8 mouse cellular contexts compared by ENCODE assay signal in the genomic region with DNA sequence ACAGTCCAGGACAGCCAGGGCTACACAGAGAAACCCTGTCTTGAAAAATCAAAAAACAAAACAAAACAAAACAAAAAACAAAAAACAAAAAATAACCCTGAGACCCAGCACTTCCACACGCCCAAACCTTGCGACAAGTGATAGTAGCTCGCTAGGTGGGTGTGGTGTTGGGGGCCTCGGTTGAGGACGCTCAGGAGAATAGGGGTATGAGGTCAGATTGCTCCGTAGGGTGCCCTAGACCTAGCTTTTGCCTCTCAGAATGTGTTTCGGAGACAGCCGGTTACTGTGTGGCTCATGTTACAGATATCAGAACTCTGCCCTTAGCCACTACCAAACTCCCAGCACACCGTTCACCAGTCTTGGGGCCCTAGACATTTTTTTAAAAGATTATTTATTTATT. TPM values are rescaled to one million over a fixed set of nuclear protein-coding genes. Genes with fewer than 3 reads are reported as not detected.
DNase-seq lines count a peak whose midpoint lies in the region; ATAC-seq and TF ChIP-seq lines count a peak whose summit lies in the region.

No protein-coding gene starts in this region.

- TF ChIP-seq CTCF in spleen, adult 2 months (IDR thresholded peaks at IDR 0.05; ENCODE audit: extremely low read depth, insufficient read depth, insufficient read length, insufficient replicate concordance) = no peak

- no peak overlapping the region; the same call in 1 of the 2 replicates for H3K9ac ChIP-seq in heart, embryonic 16.5 days (ENCODE audit: low read length)
- no peak overlapping the region for H3K9ac ChIP-seq in limb, embryonic 13.5 days

- intact Hi-C loops in gastrocnemius, postnatal 14 days (cut with DNase I; ENCODE audit: low total_unique reads) = no loop called here

- H3K9me3 ChIP-seq in heart, embryonic 16.5 days (replicated peaks; ENCODE audit: control insufficient read depth, low read length) = no peaks in the 10 kb centered on the region
- no peaks in the 10 kb centered on the region for H3K9me3 ChIP-seq in limb, embryonic 13.5 days

- H3K36me3 ChIP-seq in heart, embryonic 16.5 days (ENCODE audit: control insufficient read depth, insufficient read depth) = peaks cover 4% of the 10 kb centered on the region
- H3K36me3 ChIP-seq in spleen, adult 2 months (ENCODE audit: control insufficient read depth, insufficient read depth, low read length) = no peaks in the 10 kb centered on the region
- peaks cover 10% of the 10 kb centered on the region for H3K36me3 ChIP-seq in limb, embryonic 13.5 days

- H3K27me3 ChIP-seq in heart, embryonic 16.5 days (ENCODE audit: control insufficient read depth, insufficient read depth, low read length) = no peaks in the 10 kb centered on the region
- H3K27me3 ChIP-seq in spleen, adult 2 months (ENCODE audit: control insufficient read depth, insufficient read depth, low read length) = no peaks in the 10 kb centered on the region
- no peaks in the 10 kb centered on the region for H3K27me3 ChIP-seq in limb, embryonic 13.5 days

- no peak overlapping the region; the same call in 1 of the 2 replicates for H3K4me3 ChIP-seq in heart, embryonic 16.5 days (ENCODE audit: low read length)
- H3K4me3 ChIP-seq in spleen, adult 2 months (ENCODE audit: extremely low read depth, insufficient read depth, insufficient read length) = no peak overlapping the region; the same call in 1 of the 2 replicates
- peak overlapping the region; percentile 53; the same call in 1 of the 2 replicates for H3K4me3 ChIP-seq in limb, embryonic 13.5 days

- H3K4me2 ChIP-seq in heart, embryonic 16.5 days (ENCODE audit: low read depth, low read length) = peak overlapping the region; percentile 85; the same call in 1 of the 2 replicates
- peak overlapping the region; percentile 71 for H3K4me2 ChIP-seq in limb, embryonic 13.5 days (replicated peaks)

- H3K4me1 ChIP-seq in heart, embryonic 16.5 days (ENCODE audit: control insufficient read depth, insufficient read depth, low read length) = peaks cover 8% of the 10 kb centered on the region; the same call in 1 of the 2 replicates
- no peaks in the 10 kb centered on the region; the same call in 1 of the 2 replicates for H3K4me1 ChIP-seq in spleen, adult 2 months (ENCODE audit: control insufficient read depth, insufficient read depth, insufficient read length)
- H3K4me1 ChIP-seq in limb, embryonic 13.5 days = peaks cover 12% of the 10 kb centered on the region

- no peak overlapping the region for H3K27ac ChIP-seq in heart, embryonic 16.5 days (ENCODE audit: low read length)
- H3K27ac ChIP-seq in spleen, adult 2 months (ENCODE audit: insufficient read depth, low read length) = peak overlapping the region; percentile 8; the same call in 1 of the 2 replicates
- H3K27ac ChIP-seq in limb, embryonic 13.5 days = no peak overlapping the region

- 78% methylated on average over 9 of the region's 9 CpGs for WGBS in heart, embryonic 16.5 days
- 90% methylated on average over 9 of the region's 9 CpGs for WGBS in spleen, adult 2 months
- WGBS in limb, embryonic 13.5 days = 73% methylated on average over 9 of the region's 9 CpGs

- no peak for TF ChIP-seq POLR2A in spleen, adult 2 months (IDR thresholded peaks at IDR 0.05; ENCODE audit: low read depth, low read length)

- no peak for ATAC-seq in heart, embryonic 16.5 days (replicated peaks; ENCODE audit: extremely low read depth, insufficient read depth, low FRiP score)
- no peak for ATAC-seq in limb, embryonic 13.5 days (ENCODE audit: low FRiP score, low read depth)

- no peak for DNase-seq in heart, adult 11 months
- DNase-seq in spleen, adult 2 months (ENCODE audit: low read depth in 1 of 2, low spot score in 2 of 2) = no peak
- no peak for DNase-seq in spleen, adult 12 weeks (ENCODE audit: low spot score)
- no peak for DNase-seq in cerebellum, adult 11-12 months
- DNase-seq in layer of hippocampus, postnatal 36 days = no peak
- no peak for DNase-seq in gastrocnemius, postnatal 14 days

RNA-seq across cellular contexts. Expression of a gene that starts 7.4 kb away (rescaled TPM):
- 5.1 and 5.7 TPM in 2 replicates for polyA plus RNA-seq in heart, embryonic 16.5 days (2015; fragmentation: Nextera tagmentation; extraction: Ambion mirVana)
- polyA plus RNA-seq in spleen, adult 2 months (2012; rRNA removed) = 10.9 and 17.2 TPM in 2 replicates
- polyA plus RNA-seq in limb, embryonic 13.5 days (2015; fragmentation: Nextera tagmentation; extraction: Ambion mirVana) = 4.5 and 5.1 TPM in 2 replicates
- total RNA-seq in layer of hippocampus, postnatal 36 days (2021) = under 1 TPM in 1 of 2 experiments, not detected in 1; 0.65 TPM
- total RNA-seq in gastrocnemius, postnatal 14 days (2021) = under 1 TPM; 0.62 to 0.66 TPM

RNA-seq across cellular contexts. Expression of a gene that starts 12.3 kb away (rescaled TPM):
- polyA plus RNA-seq in heart, embryonic 16.5 days (2015; fragmentation: Nextera tagmentation; extraction: Ambion mirVana) = 45.9 and 121 TPM in 2 replicates
- polyA plus RNA-seq in spleen, adult 2 months (2012; rRNA removed) = 109 and 117 TPM in 2 replicates
- 11.1 and 12.1 TPM in 2 replicates for polyA plus RNA-seq in limb, embryonic 13.5 days (2015; fragmentation: Nextera tagmentation; extraction: Ambion mirVana)
- total RNA-seq in layer of hippocampus, postnatal 36 days (2021) = 1 to 10 TPM; 2.7 to 2.8 TPM
- total RNA-seq in gastrocnemius, postnatal 14 days (2021) = under 1 TPM; 0.37 to 0.44 TPM

RNA-seq across cellular contexts. Expression of a gene that starts 14.7 kb away (rescaled TPM):
- 178 and 180 TPM in 2 replicates for polyA plus RNA-seq in heart, embryonic 16.5 days (2015; fragmentation: Nextera tagmentation; extraction: Ambion mirVana)
- 185 and 203 TPM in 2 replicates for polyA plus RNA-seq in spleen, adult 2 months (2012; rRNA removed)
- polyA plus RNA-seq in limb, embryonic 13.5 days (2015; fragmentation: Nextera tagmentation; extraction: Ambion mirVana) = 285 and 288 TPM in 2 replicates
- total RNA-seq in layer of hippocampus, postnatal 36 days (2021) = 100 to 1,000 TPM; 121 to 122 TPM
- 100 to 1,000 TPM; 135 to 141 TPM for total RNA-seq in gastrocnemius, postnatal 14 days (2021)

RNA-seq across cellular contexts. Expression of a gene that starts 14.7 kb away (rescaled TPM):
- 148 and 152 TPM in 2 replicates for polyA plus RNA-seq in heart, embryonic 16.5 days (2015; fragmentation: Nextera tagmentation; extraction: Ambion mirVana)
- 119 and 129 TPM in 2 replicates for polyA plus RNA-seq in spleen, adult 2 months (2012; rRNA removed)
- polyA plus RNA-seq in limb, embryonic 13.5 days (2015; fragmentation: Nextera tagmentation; extraction: Ambion mirVana) = 211 and 218 TPM in 2 replicates
- total RNA-seq in layer of hippocampus, postnatal 36 days (2021) = 10 to 100 TPM; 79.1 to 81.4 TPM
- 10 to 100 TPM; 33.6 to 35.8 TPM for total RNA-seq in gastrocnemius, postnatal 14 days (2021)

RNA-seq across cellular contexts. Expression of a gene that starts 28.3 kb away (rescaled TPM):
- polyA plus RNA-seq in heart, embryonic 16.5 days (2015; fragmentation: Nextera tagmentation; extraction: Ambion mirVana) = 1.8 and 2.7 TPM in 2 replicates
- 1.4 and 2.8 TPM in 2 replicates for polyA plus RNA-seq in spleen, adult 2 months (2012; rRNA removed)
- 1.7 and 2.3 TPM in 2 replicates for polyA plus RNA-seq in limb, embryonic 13.5 days (2015; fragmentation: Nextera tagmentation; extraction: Ambion mirVana)
- 1 to 10 TPM; 6.0 to 7.7 TPM for total RNA-seq in layer of hippocampus, postnatal 36 days (2021)
- total RNA-seq in gastrocnemius, postnatal 14 days (2021) = 1 to 10 TPM; 1.0 to 1.8 TPM
